Mouse (Mus musculus): ENCODE data around the gene Fam166a.
"Not testable (repeated sequence)": the region's sequence is repeated elsewhere in the genome, so short reads cannot be mapped to it uniquely, and the experiment has no call there.

Gene Fam166a

GRCm38 (mm10) chr2:25242101-25242506 lies 23.6 kb downstream of the Fam166a start, which contains the start of the genes Rnf208 and Cysrt1:
Gene Rnf208 (plus strand): TSS chr2:25242255.
Gene Cysrt1 (minus strand): TSS chr2:25242452.
- DNase-seq (ENCODE audit: low spot score in 2 of 2) = no peak

DNA sequence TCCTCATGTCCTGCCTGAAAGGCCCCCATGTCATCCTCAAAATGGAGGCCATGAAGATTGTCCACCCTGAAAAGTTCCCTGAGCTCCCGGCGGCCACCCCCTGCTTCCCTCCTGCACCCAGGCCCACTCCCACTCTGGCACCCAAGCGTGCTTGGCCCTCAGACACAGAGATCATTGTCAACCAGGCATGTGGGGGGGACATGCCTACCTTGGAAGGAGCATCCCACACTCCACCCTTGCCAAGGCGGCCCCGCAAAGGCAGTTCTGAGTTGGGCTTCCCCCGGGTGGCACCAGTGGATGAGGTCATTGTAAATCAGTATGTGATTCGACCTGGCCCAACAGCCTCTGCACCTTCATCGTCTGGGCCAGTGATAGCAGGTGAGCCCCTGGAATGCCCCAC lies 24.8 kb downstream of the Fam166a start:
- DNase-seq (ENCODE audit: low spot score in 2 of 2) = no peak

DNA sequence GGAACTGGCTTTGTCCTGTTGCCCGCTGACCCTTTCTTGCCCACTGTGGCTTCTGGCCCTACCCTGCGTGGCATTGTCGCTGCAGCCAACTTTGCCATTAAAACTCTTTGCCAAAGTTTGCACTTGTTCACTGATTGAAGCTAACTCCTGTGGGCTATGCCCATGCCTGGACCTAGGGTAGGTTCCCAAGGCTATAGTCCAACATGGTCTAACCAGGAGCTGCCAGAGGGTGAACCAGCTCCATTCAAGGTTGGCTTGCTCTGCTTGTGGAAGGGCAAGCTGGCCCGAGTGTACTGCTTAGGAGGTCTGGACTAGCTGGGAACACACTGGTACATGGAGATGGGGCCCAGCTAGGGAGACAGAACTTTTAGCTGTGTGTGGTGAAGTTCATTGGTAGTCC lies 25.6 kb downstream of the Fam166a start:
- no peak for DNase-seq (ENCODE audit: low spot score in 2 of 2)

GRCm38 (mm10) chr2:25246183-25247072 lies 27.9 kb downstream of the Fam166a start, which contains the start of gene AL732309.1:
Gene AL732309.1 (minus strand): TSS chr2:25246863.
- DNase-seq (ENCODE audit: low spot score in 2 of 2) = no peak

DNA sequence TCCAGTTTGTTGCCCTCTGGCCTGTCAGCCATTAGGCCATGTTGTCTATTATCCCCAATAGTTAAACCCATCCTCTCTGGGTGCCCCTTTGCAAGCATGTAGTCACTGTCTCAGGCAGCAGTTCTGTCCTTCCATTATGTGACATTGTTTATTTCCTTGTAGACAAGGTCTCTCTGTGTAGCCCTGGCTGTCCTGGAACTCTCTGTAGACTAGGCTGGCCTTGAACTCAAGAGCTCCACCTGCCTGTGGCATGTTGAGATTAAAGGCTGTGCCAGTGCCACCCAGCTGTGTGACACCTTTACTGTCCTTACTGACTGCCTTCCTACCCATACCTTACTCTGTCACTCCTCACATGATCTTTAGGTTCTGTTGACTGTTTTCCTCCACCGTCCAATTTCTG lies 33.8 kb downstream of the Fam166a start:
- no peak for DNase-seq (ENCODE audit: low spot score in 2 of 2)

- DNase-seq (ENCODE audit: low spot score in 2 of 2) = peak; percentile 73 to 82
Measured at GRCm38 (mm10) chr2:25255284-25255779, 36.8 kb downstream of the Fam166a start, which contains the start of gene Tmem203. Gene Tmem203 (plus strand): TSS chr2:25255439.

DNA sequence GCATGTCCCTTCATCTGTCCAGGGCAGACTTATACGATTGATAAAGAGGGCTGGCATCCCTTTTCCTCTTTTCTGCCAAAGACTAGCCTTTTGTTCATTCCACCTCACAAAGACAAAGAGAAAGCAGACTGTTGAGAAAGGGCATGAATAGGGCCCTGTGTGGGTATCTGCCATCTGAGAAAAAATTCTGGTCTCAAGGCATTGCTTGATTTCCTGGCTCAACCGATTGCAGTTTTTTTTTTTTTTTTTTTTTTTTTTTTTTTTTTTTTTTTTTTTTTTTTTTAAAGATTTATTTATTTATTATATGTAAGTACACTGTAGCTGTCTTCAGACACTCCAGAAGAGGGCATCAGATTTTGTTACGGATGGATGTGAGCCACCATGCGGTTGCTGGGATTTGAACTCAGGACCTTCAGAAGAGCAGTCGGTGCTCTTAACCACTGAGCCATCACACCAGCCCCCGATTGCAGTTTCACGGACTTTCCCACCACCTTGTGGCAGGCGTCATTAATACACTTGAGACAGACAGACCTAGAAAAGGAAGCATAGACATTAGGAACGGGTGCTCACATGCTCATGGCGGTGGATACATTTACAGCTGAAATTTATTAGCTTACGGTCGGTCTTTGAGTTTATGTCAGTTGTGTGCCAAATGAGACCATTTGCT lies 38.0 kb downstream of the Fam166a start:
- peak in 1 of 2 experiments; percentile 61 for DNase-seq (ENCODE audit: low spot score in 2 of 2)

- DNase-seq (ENCODE audit: low spot score in 2 of 2) = not testable (repeated sequence)
Measured at GRCm38 (mm10) chr2:25257250-25257649, 38.7 kb downstream of the Fam166a start.

DNA sequence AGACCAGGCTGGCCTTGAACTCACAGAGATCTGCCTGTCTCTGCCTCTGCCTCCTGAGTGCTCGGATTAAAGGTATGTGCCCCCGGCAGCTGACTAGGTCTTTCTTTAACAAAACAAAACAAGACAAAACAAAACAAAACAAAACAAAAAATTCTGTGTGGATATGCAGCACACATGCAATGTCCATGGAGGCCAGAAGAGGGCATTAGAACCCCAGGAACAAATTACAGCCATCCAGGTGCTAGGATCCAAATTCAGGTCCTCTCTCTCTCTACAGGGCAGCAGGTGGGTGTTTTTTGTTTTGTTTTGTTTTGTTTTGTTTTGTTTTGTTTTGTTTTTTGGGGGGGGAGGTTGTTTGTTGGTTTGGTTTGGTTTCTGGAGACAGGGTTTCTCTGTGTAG lies 40.3 kb downstream of the Fam166a start:
- DNase-seq (ENCODE audit: low spot score in 2 of 2) = no peak

- DNase-seq (ENCODE audit: low spot score in 2 of 2) = no peak
Measured at GRCm38 (mm10) chr2:25261870-25262269, 43.3 kb downstream of the Fam166a start.

- peak; percentile 91 to 93 for DNase-seq (ENCODE audit: low spot score in 2 of 2)
Measured at GRCm38 (mm10) chr2:25262291-25262767, 43.8 kb downstream of the Fam166a start, which contains the start of gene Tprn. Gene Tprn (plus strand): TSS chr2:25262618.

- DNase-seq (ENCODE audit: low spot score in 2 of 2) = peak in 1 of 2 experiments; percentile 33
Measured at GRCm38 (mm10) chr2:25262795-25263622, 44.5 kb downstream of the Fam166a start.

- no peak for DNase-seq (ENCODE audit: low spot score in 2 of 2)
Measured at GRCm38 (mm10) chr2:25263623-25264285, 45.2 kb downstream of the Fam166a start.

GRCm38 (mm10) chr2:25264286-25264660 lies 45.7 kb downstream of the Fam166a start:
- no peak for DNase-seq (ENCODE audit: low spot score in 2 of 2)

- no peak for DNase-seq (ENCODE audit: low spot score in 2 of 2)
Measured at GRCm38 (mm10) chr2:25264851-25265250, 46.3 kb downstream of the Fam166a start.

- no peak for DNase-seq (ENCODE audit: low spot score in 2 of 2)
Measured at GRCm38 (mm10) chr2:25265897-25266656, 47.5 kb downstream of the Fam166a start.

DNA sequence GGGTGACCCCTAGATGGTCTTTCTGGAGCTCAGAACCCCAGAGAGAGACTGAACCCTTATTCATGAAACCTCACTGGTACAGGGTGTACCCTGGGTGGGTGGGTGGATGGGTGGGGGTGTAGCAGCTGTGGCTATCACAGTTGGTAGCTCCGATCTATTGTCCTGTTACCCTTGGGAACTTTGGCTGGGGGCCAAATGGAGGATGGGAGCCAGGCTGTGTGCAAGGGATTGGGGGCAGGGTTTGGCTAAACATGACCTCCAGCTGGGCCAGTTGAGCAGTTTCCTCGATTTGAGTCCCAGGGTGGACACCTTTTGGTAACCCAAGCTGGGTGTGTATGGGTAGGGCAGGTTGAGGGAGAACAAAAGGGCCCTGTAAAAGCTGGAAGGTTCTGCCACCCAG lies 48.2 kb downstream of the Fam166a start:
- no peak for DNase-seq (ENCODE audit: low spot score in 2 of 2)

GRCm38 (mm10) chr2:25267241-25267640 lies 48.7 kb downstream of the Fam166a start:
- DNase-seq (ENCODE audit: low spot score in 2 of 2) = no peak

GRCm38 (mm10) chr2:25267746-25268309 lies 49.3 kb downstream of the Fam166a start:
- no peak for DNase-seq (ENCODE audit: low spot score in 2 of 2)
